Mouse (Mus musculus) large intestine, adult 2 months (tissue): ENCODE measurements around the gene Chd4. TPM values are rescaled to one million over a fixed set of nuclear protein-coding genes. Genes with fewer than 3 reads are reported as not detected.
"Not testable (repeated sequence)": the region's sequence is repeated elsewhere in the genome, so short reads cannot be mapped to it uniquely, and the experiment has no call there.

Source experiments
- DNase-seq: peaks from one replicate; pipeline ENCODE4 v3.0.0-alpha.2; 2012; ENCODE audit warnings: low read depth, low spot score
- WGBS: fragments of 180-500 bp; shearing (Covaris S2); methylation state at CpG from one replicate; pipeline ENCODE4 v1.1.7; 2018; 5-methylcytosine and 5-hydroxymethylcytosine counted together
- polyA plus RNA-seq: library from polyadenylated mRNA; depleted of rRNA; stranded (reverse); fragments of >200 nt; gene quantifications from 2 replicates; pipeline ENCODE4 v1.2.3, GENCODE M21; 2012

The Chd4 gene
- polyA plus RNA-seq, 1 experiment, result 22.4 TPM

DNA sequence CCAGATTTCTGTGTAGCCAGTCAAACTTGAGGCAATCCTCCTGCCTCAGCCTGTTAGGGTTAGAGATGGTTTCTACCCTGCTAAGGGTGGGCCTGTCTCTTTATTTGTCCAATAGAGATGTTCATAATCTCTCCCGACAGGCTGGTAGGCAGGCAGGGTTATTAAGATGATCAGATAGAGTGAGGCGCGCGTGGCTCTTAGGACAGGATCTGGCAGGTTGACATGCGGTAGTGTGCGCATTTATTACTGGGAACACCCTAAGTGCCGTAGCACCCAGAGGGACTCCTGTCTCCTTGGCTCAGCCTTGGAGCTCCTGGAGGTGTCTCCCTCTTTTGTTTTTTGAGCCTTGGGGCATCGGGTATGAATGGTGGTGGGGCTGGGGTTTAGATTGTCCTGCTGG, 59.5 kb downstream of the Chd4 start:
- no peak for DNase-seq
- 47% methylated on average over 8 of the region's 8 CpGs for WGBS

DNA sequence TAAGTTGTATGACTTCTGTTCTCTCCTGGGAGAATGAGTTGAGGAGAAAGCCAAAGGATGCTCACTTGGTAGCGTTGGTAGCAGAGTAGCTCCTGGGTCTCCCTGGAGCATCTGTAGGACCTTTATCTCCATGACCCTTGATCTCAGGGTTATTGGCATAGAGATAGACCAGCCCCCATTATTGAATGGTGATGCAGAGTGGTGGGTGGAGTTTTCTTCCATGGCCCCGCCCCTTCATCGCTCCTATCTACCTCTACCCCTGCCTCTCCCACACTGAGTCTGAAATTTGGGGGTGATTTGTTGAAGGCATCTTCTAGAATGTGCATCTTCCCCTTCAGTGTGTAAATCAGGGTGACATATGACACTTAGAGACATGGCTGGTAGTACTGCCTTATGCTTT, 60.7 kb downstream of the Chd4 start:
- 81% methylated on average over 3 of the region's 3 CpGs for WGBS
- no peak for DNase-seq

DNA sequence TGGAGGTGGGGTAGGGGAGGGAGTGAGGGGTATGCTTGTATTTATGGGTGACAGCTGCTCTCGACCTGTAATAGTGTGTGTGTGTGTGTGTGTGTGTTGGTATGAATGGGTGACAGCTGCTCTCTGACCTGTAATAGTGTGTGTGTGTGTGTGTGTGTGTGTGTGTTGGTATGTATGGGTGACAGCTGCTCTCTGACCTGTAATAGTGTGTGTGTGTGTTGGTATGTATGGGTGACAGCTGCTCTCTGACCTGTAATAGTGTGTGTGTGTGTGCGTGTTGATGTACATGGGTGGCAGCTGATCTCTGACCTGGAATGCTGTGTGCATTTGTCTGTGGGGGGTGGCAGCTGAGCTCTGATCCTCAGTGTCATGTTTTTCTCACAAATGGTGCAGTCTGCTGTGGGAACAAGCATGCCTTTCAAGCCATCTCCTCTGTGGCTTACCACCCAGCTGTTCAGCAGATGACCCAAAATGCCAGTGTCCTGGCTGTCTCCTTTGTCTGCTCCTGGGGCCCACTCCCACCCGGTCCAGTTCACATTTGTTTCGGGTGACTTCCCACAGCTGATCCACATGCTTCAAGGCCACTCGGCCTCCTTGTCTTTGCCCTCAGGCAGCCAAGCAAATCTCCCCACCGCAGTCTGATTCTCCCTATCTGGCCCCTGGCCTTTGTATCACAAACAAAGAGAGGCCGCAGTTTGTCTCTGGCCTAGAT, 61.3 kb downstream of the Chd4 start:
- 73% methylated on average over 7 of the region's 7 CpGs for WGBS
- no peak for DNase-seq

DNA sequence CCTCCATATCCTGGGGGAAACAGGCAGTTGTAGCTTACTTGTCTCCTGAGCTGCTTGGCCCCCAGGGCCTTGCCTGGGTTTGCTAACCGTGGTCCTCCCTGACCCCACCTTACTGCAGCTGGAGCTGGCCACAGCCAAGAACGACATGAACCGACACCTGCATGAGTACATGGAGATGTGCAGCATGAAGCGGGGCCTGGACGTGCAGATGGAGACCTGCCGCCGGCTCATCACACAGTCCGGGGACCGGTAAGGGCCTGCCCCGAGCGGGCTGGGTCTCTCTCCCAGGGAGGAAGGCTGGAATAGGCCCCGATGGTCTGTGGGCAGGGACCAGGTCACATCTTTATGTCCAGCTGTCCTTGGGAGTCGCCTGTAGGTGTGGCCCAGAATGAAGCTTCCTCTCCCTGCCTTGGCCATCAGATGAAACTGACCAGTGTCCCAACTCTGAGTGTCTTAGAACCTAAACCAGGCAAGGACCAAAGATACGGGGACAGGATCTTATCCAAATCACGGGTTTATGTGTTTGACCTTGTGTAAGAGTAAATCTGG, 63.2 kb downstream of the Chd4 start:
- DNase-seq, result no peak
- WGBS, result 81% methylated on average over 15 of the region's 15 CpGs

DNA sequence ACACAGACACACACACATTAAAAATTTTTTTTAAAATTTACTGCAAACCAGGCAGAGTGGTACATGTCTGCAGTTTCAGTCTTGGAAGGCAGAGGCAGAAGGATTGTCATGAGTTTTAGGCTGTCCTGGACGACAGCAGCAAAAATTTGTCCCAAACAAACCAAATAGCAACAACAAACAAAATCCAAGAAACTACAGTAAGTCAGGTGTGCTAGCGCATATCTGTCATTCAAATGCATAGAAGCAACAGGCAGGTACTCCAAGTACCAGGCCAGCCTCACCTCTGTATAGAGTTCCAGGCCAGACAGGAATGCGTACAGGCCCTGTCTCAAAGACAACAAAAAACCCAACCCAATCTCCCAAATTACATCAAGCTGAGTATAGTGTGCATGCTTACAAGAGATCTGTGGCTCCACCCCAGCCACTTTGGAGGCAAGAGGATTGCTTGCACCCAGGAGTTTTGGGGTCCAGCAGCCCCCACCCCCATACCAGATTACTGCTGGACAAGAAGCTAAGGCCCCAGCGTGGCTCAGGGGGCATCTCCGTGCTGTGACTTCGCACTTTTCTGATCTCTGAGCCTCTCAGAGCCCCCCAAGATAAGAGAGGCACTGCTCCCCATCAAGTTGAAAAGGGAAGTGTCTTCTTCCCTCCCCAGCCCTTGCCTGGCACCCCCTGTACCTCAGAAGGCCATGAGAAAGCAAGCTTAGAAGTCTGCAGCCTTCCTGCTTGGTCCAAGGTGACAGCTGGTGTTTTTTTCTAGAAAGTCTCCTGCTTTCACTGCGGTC, 64.2 kb downstream of the Chd4 start:
- DNase-seq, result no peak
- WGBS, result 87% methylated on average over 7 of the region's 7 CpGs

DNA sequence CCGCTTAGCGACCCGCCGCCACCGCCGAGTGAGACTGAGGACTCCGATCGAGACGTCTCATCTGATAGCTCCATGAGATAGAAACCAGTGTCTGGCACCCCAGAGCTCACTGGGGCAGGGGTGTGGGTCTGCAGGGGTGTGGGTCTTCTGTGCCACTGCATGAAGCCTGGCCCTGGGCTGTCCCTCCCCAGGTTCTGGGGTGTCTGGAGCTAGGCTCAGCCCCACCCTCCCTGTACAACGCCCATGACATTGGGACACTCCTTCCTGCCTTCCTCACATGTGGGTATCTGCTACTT, 64.7 kb downstream of the Chd4 start:
- 72% methylated on average over 10 of the region's 10 CpGs for WGBS
- DNase-seq, result no peak

DNA sequence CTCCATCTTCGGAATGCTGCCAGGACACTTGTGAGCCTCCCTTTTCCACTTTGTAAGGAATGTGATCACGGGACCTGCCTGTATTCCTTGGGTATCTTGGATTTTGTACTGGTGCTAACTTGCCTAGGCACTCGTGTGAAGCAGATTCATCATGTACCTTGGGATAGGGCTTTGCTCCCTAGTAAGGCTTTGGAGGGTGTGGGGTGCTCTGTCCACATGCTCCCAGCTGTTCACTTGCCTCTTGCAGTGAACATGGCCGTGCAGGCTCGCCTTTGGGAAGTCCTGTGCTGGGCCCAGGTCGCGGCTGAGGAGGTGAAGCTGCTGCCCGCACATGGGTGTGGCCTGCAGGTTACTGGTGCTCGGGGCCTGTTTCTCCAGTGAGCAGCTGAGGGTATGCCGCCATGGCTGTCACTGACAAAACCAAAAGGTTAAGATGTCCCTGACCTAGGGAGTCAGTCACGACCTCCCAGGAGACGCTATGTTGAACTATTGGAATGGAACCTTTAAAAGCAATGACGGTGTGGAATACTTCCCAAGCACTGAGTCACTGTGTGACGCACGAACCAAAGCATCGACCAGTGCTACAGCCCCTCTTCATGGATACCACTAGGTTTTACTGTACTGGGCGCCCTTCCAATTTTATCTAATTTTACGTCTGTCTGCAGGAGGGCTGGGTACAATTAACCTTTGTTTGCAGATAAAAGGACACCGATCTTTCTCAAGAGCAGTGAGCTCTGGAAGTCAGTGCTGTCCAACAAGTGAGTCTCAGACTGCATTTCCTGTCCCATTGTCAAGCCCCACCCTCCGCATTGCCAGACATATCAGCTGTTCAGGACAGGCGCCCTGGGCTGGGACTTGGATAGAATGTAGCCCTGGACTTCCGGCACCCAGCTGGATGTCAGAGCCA, 65.3 kb downstream of the Chd4 start:
- WGBS, result 14% methylated on average over 22 of the region's 22 CpGs
- DNase-seq, result peak; percentile 63

DNA sequence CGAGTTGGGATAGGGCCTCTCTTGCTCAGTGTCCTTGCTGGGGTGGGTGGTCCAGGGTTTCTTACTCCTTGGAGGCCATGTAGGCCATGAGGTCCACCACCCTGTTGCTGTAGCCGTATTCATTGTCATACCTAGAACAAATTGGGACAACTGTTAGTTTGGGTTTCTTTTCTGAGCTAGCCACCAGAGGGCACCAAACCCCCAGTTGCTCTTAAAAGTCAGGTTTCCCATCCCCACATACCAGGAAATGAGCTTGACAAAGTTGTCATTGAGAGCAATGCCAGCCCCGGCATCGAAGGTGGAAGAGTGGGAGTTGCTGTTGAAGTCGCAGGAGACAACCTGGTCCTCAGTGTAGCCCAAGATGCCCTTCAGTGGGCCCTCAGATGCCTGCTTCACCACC, 66.2 kb downstream of the Chd4 start:
- not testable (repeated sequence) for DNase-seq
- WGBS, result 6% methylated on average over 4 of the region's 5 CpGs

DNA sequence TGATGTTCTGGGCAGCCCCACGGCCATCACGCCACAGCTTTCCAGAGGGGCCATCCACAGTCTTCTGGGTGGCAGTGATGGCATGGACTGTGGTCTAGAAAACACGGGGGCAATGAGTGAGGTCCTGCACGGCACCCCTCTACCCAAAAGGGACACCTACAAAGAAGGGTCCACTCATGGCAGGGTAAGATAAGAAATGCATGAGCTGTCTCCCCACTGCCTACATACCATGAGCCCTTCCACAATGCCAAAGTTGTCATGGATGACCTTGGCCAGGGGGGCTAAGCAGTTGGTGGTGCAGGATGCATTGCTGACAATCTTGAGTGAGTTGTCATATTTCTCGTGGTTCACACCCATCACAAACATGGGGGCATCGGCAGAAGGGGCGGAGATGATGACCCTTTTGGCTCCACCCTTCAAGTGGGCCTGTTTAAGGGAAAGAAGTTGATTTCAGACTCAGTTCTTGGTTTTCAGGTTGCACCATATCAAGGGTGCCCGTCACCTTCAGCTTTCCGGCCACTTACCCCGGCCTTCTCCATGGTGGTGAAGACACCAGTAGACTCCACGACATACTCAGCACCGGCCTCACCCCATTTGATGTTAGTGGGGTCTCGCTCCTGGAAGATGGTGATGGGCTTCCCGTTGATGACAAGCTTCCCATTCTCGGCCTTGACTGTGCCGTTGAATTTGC, 67.0 kb downstream of the Chd4 start:
- DNase-seq, result not testable (repeated sequence)
- WGBS, result 67% methylated on average over 13 of the region's 16 CpGs

DNA sequence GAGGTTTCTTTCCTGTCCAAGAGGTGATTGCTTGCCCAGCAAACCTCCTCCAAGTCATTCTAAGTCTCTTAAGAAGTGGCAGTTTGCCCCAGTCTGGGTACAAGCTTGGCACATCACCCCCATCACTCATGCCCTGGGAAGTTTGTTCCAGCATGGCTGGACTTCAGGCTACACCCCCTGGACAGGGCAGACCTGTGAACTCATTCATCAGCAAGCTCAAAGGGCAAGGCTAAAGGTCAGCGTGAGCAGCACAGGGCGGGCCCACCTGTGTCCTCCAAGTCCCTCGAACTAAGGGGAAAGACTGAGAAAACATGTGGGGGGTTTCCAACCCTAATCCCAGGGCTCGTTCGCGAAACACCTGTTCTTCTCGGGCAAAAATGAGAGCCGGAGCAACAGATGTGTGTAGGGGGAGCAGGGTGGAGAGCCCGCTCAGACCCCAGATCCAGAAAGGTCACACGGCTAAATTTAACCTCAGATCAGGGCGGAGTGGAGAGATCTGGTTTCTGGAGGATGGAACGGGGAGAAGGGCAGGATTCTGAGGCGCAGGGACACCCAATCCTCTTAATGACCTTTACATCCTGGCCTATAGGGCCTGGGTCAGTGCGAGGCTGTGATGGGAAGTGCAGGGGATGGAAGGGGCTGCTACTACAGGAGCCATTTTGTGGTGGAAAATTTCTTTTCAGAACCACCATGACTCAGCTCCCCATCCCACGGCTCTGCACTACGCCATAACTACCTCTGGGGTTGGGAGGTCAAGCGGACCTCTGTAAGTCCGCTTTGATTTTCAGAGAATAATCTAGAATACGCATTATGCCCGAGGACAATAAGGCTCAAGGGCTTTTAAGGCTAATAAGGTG, 68.2 kb downstream of the Chd4 start:
- DNase-seq, result no peak
- WGBS, result 4% methylated on average over 20 of the region's 20 CpGs

DNA sequence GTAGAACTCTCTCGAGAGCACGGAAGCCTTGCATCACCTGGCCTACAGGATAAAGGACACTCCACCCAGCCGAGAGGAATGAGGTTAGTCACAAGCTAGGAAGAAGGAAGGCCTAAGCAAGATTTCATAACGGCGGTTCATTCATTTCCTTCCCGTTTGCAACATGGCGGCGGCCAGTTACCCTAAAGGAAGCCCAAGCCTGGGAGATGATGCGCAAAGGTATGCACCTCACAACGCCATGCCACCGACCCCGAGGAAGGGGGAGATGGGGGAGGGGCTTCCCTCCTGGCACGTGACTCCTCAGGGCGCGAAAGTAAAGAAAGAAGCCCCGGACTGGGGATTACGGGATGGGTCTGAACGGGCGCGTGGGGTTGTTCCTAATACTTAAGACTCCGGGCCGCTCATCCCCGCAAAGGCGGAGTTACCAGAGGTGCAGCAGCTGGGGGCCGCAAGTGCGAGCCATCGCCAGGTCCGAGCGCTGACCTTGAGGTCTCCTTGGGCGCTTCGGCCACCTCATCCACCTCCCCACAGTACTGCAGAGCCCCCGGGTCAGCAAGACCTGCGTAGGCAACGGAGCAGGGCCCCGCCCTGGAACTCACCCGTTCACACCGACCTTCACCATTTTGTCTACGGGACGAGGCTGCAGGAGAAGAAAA, 69.0 kb downstream of the Chd4 start:
- WGBS, result under 1% methylated on average over 39 of the region's 39 CpGs
- DNase-seq, result no peak

DNA sequence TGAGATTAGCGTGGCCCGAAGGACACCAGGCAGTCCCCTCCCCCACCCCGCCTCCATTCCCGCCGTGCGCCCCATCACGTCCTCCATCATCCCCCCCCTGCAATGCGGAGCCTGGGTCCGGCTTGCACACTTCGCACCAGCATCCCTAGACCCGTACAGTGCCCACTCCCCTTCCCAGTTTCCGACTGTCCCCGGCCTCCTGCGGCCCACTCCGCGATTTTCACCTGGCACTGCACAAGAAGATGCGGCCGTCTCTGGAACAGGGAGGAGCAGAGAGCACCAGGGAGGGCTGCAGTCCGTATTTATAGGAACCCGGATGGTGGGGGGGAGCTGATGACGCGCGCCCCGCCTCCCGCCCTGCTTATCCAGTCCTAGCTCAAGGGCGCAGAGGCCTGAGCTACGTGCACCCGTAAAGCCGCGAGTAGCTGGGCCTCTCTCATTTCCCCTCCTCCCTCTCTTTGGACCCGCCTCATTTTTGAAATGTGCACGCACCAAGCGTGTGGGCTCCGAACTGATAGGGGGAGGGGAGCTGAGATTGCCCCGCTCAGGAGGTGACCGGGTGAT, 69.6 kb downstream of the Chd4 start:
- WGBS, result under 1% methylated on average over 35 of the region's 36 CpGs
- peak; percentile 78 for DNase-seq

DNA sequence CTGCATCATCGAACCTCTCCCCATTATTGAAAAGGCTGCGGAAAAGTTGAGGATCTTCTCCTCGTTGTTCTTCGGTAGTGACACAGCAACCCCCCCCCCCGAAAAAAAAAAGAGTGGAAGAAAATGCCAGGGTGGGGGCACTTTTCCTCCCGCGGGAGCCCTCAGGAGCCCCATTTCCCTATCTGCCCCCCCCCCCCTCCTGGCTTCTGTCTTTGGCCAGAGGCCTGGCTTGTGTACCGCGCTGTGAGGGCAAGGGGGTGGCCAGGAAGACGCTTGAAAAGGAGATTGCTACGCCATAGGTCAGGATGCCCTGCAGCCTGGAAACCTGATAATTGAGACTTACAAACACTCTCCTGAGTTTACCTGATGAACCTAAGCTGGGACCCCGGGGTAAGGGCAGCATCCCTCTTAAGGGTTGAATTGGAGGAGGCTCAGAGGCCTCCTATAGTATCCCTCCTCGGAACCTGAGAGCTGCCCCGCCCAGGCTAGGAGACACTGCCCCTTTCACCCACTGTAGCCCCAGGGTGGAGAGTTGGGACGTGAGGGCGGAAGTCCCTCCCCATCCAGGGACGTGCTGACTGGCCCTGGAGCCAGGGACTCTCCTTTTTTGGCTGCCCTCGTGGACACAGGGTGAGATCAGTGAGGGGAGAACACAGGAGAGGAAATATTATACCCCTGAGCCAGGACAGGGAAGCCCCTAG, 70.4 kb downstream of the Chd4 start, which contains the start of gene Gapdh:
Gene Gapdh (minus strand): TSS at position 417 of the 701 bp plus-strand sequence.
- under 1% methylated on average over 18 of the region's 18 CpGs for WGBS
- DNase-seq, result peak; percentile 77

DNA sequence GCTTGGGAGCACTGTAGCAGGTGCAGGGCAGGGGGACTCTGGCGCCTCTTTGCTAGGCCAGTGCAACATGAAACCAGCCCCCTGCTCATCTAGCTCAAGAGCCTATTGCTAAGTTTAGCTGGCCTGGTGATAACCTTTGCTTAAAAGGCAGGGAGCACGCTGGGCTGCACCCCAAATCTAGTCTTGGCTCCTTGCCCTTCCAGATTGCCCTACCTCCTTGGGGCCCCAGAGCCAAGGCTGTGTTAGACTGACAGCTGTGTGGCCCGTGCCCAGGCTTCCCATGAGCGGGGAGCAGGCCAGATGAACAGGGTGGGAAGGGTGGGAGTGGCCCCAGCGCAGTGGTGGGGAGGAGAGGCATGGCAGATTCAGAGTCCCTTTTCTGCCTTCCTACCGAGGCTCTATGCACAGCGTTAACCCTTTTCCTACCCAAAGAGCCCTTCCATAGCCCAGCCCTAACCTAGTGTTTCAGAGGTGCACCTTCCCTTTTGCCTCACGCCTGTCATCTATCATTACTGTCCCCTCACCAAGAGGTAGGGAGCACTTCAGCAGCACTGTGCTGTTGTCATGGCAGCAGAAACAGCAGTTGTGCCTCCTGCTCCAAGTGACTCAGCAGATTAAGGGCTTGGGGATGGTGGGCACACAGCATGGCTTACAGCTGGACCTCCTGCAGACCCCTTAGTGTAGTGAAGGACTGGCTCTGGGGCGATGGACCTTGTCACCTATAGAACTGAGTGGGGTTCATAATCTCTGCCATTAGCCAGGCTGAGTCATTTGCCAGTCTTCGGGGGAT, 71.3 kb downstream of the Chd4 start:
- no peak for DNase-seq
- 16% methylated on average over 10 of the region's 10 CpGs for WGBS

DNA sequence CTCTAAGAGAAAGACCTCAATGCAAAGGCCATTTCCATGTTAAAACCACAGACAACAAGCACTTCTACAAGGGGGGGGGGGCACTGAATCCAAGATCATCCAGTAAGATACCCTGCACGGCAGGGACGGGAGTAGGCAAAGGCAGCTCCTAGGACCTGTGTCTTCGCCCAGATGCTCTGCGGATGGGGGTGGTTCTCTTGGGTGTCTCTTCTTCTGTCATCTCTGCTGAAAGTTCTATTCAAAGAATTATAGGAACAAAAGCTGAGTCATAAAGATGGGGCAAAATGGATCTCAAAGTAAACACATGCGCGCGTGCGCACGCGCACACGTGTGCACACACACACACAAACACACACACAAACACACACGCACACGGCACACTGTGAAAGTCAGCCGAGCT, 72.3 kb downstream of the Chd4 start:
- no peak for DNase-seq
- WGBS, result 93% methylated on average over 14 of the region's 14 CpGs

DNA sequence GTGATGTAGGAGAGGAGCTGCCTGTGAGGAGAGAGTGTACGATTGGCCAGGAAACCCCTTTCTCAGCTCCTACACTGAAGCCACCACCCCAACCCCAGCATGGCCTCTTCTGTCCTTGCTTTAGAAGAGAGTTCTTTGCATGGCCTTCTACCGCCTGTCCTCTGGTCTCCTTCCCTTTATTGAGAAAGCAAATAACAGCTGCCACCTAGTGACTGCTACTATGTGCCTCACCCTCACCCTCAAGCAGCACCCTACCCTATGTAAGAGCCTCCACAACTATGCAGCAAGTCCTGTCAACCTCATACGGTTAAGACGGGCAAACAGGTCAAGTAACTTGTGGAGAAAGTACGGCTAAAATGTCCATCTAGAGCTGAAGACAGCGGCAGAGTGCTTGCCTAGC, 74.4 kb downstream of the Chd4 start:
- WGBS, result 81% methylated on average over 6 of the region's 6 CpGs
- DNase-seq, result no peak
